Mouse (Mus musculus) olfactory bulb, adult 2 months (tissue): Measurements from ENCODE around the gene Pklr. TPM values are rescaled to one million over a fixed set of nuclear protein-coding genes. Genes with fewer than 3 reads are reported as not detected.
A peak's percentile ranks its signal among the peaks of the same experiment; 100 is the strongest.

Experiments
- H3K27ac ChIP-seq: fragments of 200-500 bp; 2 replicates; pipeline ENCODE4 v1.5.1; 2012; ENCODE audit warnings: low read depth, low read length; ENCODE audit not compliant: insufficient read depth
- H3K4me1 ChIP-seq: fragments of 200-500 bp; 2 replicates; pipeline ENCODE4 v1.6.1; 2012; ENCODE audit warnings: low read length; ENCODE audit not compliant: control insufficient read depth, insufficient read depth
- H3K4me3 ChIP-seq: fragments of 200-500 bp; 2 replicates; pipeline ENCODE4 v1.5.1; 2012; ENCODE audit warnings: mild to moderate bottlenecking, low read depth, low read length, moderate library complexity; ENCODE audit not compliant: insufficient read depth
- CTCF ChIP-seq: fragments of 200-500 bp; IDR thresholded peaks from 2 replicates; pipeline ENCODE4 v1.5.1; 2012; ENCODE audit warnings: low read depth, mild to moderate bottlenecking, low read length, moderate library complexity; ENCODE audit not compliant: insufficient read depth
- POLR2A ChIP-seq: fragments of 200-500 bp; IDR thresholded peaks from 2 replicates; pipeline ENCODE4 v1.6.1; 2012; ENCODE audit warnings: mild to moderate bottlenecking, low read depth, low read length, moderate library complexity; ENCODE audit not compliant: insufficient read depth
- WGBS: fragments of 180-500 bp; shearing (Covaris S2); methylation state at CpG from one replicate; pipeline ENCODE4 v1.1.7; 2018; 5-methylcytosine and 5-hydroxymethylcytosine counted together
- polyA plus RNA-seq: library from polyadenylated mRNA; stranded (reverse); fragments of >200 nt; gene quantifications from 2 replicates; pipeline ENCODE4 v1.2.4, GENCODE M21; 2012; ENCODE audit warnings: low replicate concordance; ENCODE audit not compliant: missing spikeins, insufficient read depth, insufficient read length

Gene Pklr
- polyA plus RNA-seq, 1 experiment, result not detected

- no peak overlapping the region for H3K4me3 ChIP-seq
- TF ChIP-seq POLR2A, result no peak
- TF ChIP-seq CTCF, result no peak
- H3K27ac ChIP-seq, result no peak overlapping the region
- H3K4me1 ChIP-seq, result no peaks in the 10 kb centered on the region
- 93% methylated on average over 4 of the region's 4 CpGs for WGBS
Observed at GRCm38 (mm10) chr3:89113058-89113457, 22.9 kb upstream of the Pklr start.

- no peaks in the 10 kb centered on the region for H3K4me1 ChIP-seq
- H3K4me3 ChIP-seq, result no peak overlapping the region
- no peak for TF ChIP-seq CTCF
- no peak for TF ChIP-seq POLR2A
- H3K27ac ChIP-seq, result no peak overlapping the region
- WGBS, result 13% methylated on average over 2 of the region's 2 CpGs
Observed at GRCm38 (mm10) chr3:89115522-89115921, 20.4 kb upstream of the Pklr start.

DNA sequence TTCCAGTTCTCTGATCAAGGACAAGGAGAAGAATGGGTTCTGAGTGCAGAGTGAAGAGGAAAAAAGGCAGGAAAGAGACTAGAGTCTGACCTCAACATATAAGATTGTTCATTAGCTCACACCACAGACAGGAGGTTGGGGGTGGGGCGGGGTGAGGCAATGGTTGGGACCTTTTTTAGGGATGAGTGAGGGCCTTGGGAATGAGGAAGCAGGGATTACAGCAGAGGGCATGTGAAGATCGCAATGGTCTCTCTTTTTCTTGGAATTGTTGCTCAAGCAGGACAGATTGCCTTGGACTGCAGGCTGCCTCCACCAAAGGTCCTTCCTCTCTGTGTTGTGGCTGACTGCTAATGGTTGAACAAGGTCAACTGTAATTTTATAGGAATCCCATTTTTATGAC lies 12.6 kb upstream of the Pklr start:
- H3K4me3 ChIP-seq, result no peak overlapping the region
- H3K27ac ChIP-seq, result no peak overlapping the region
- TF ChIP-seq CTCF (no peak), POLR2A (no peak)
- no peaks in the 10 kb centered on the region for H3K4me1 ChIP-seq
- 81% methylated on average over 2 of the region's 2 CpGs for WGBS

GRCm38 (mm10) chr3:89124241-89124640 lies 11.7 kb upstream of the Pklr start:
- H3K27ac ChIP-seq, result no peak overlapping the region
- H3K4me3 ChIP-seq, result no peak overlapping the region
- TF ChIP-seq CTCF (no peak), POLR2A (no peak)
- 64% methylated on average over 3 of the region's 3 CpGs for WGBS
- H3K4me1 ChIP-seq, result no peaks in the 10 kb centered on the region

GRCm38 (mm10) chr3:89125981-89126380 lies 10.0 kb upstream of the Pklr start:
- TF ChIP-seq POLR2A (no peak), CTCF (no peak)
- Histone ChIP-seq H3K4me1 (no peaks in the 10 kb centered on the region), H3K27ac (no peak overlapping the region), H3K4me3 (no peak overlapping the region)
- 97% methylated on average over 3 of the region's 3 CpGs for WGBS

GRCm38 (mm10) chr3:89129908-89130307 lies 6.0 kb upstream of the Pklr start:
- Histone ChIP-seq H3K4me3 (no peak overlapping the region), H3K4me1 (peaks cover 14% of the 10 kb centered on the region), H3K27ac (no peak overlapping the region)
- WGBS, result 92% methylated on average over 3 of the region's 3 CpGs
- no peak for TF ChIP-seq CTCF

- H3K4me3 ChIP-seq, result peak overlapping the region; percentile 50; the same call in 1 of the 2 replicates
- WGBS, result 12% methylated on average over 4 of the region's 4 CpGs
- no peak for TF ChIP-seq POLR2A
- TF ChIP-seq CTCF, result no peak
- H3K4me1 ChIP-seq, result peaks cover 14% of the 10 kb centered on the region
- no peak overlapping the region for H3K27ac ChIP-seq
Observed at GRCm38 (mm10) chr3:89131816-89132215, 4.1 kb upstream of the Pklr start.

DNA sequence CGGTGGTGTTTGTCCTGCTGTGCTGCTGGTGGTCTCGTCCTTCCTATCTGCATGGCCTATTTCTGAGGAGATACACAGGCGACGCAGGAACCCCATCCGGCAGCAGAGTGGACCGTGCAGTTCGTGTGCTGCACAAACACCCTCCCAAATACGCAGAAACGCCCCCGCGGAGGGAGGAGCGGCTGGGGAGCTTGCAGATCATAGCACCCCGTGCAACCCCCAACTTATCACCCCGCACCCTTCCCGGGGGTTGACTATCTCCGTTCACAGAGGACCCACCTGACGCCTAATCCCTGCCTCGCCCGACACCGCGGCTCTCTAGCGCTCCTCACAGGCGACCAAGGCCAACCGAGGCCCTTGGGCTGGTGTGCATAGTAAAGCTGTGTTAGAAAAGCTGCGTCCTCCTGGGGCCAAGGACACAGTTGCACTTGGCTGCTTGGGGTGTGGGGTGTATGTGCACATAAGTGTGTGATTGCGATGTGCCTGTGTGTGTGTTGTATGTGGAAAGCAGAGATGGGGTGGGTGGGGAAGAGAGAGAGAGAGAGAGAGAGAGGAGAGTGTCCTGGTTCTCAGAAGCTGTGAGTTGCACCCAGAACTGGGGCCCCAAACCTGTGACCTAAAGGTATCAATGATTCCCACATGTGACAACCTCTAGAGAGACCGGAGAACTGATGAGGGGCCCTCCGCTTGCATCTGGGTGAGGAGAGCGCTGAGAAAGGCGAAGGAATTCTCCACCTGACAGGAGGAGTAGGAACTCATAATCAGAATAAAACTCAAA lies 3.5 kb upstream of the Pklr start:
- H3K4me1 ChIP-seq, result peaks cover 14% of the 10 kb centered on the region
- H3K4me3 ChIP-seq, result peak overlapping the region; percentile 50
- TF ChIP-seq POLR2A (no peak), CTCF (peak; percentile 51; the same call in 1 of the 2 replicates)
- H3K27ac ChIP-seq, result peak overlapping the region; percentile 23
- 14% methylated on average over 30 of the region's 30 CpGs for WGBS

- Histone ChIP-seq H3K4me1 (peaks cover 14% of the 10 kb centered on the region), H3K27ac (no peak overlapping the region), H3K4me3 (no peak overlapping the region)
- TF ChIP-seq CTCF (no peak), POLR2A (no peak)
- WGBS, result 85% methylated on average over 7 of the region's 7 CpGs
Observed at GRCm38 (mm10) chr3:89133063-89133450, 2.9 kb upstream of the Pklr start.

DNA sequence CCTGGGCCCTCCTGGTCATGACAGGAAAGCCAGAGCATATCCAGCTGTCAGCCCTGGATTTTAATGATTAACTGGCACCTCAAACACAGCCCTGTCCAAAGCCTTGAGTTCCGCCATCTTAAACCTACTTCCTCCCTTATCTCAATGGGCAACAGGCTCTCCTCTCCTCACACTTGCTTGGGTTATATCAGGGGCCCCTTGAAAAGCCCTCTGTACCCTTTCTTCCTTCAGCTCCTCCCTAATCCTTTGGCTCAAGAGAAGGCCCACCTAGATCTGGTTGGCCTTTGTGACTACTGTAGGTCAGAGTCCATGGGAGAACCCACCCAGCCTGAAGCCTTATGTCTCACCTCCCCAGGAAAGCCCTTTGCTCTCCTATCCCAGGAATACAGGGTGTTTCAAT lies 2.2 kb upstream of the Pklr start:
- Histone ChIP-seq H3K4me3 (no peak overlapping the region), H3K27ac (no peak overlapping the region), H3K4me1 (peaks cover 14% of the 10 kb centered on the region)
- WGBS, result 100% methylated on average over 1 of the region's 1 CpGs
- TF ChIP-seq CTCF (no peak), POLR2A (no peak)
